Mouse (Mus musculus): ENCODE measurements around the gene Cenpv. TPM values are rescaled to one million over a fixed set of nuclear protein-coding genes. Genes with fewer than 3 reads are reported as not detected.

The Cenpv gene
- polyA plus RNA-seq, 1 experiment = 116 TPM

- DNase-seq (ENCODE audit: low read depth, low spot score) = no peak
Observed at GRCm38 (mm10) chr11:62554934-62555517, 16.0 kb upstream of the Cenpv start.

- 46% methylated on average over 5 of the region's 5 CpGs for WGBS
- no peak for DNase-seq (ENCODE audit: low read depth, low spot score)
Observed at GRCm38 (mm10) chr11:62554163-62554855, 15.2 kb upstream of the Cenpv start.

- WGBS = 44% methylated on average over 5 of the region's 5 CpGs
Observed at GRCm38 (mm10) chr11:62553633-62554032, 14.6 kb upstream of the Cenpv start.

GRCm38 (mm10) chr11:62553186-62553585 is 14.1 kb upstream of the Cenpv start:
- 0% methylated on average over 1 of the region's 1 CpGs for whole genome bisulfite sequencing
- no peak for DNase-seq (ENCODE audit: low read depth, low spot score)

More at GRCm38 (mm10) chr11:62553633-62554032, 14.6 kb upstream of the Cenpv start:
- no peak for DNase-seq (ENCODE audit: low read depth, low spot score)

- WGBS = under 1% methylated on average over 58 of the region's 58 CpGs
- DNase-seq (ENCODE audit: low read depth, low spot score) = no peak
Observed at GRCm38 (mm10) chr11:62551226-62552119, 12.4 kb upstream of the Cenpv start.

GRCm38 (mm10) chr11:62550727-62551225 is 11.7 kb upstream of the Cenpv start, which contains the start of gene Ubb:
Ubb (plus strand) TSS chr11:62551171.
- WGBS = under 1% methylated on average over 40 of the region's 40 CpGs
- DNase-seq (ENCODE audit: low read depth, low spot score) = peak; percentile 98

- DNase-seq (ENCODE audit: low read depth, low spot score) = peak; percentile 92
- 2% methylated on average over 11 of the region's 11 CpGs for WGBS
Observed at GRCm38 (mm10) chr11:62550227-62550685, 11.2 kb upstream of the Cenpv start.

GRCm38 (mm10) chr11:62549782-62550181 is 10.7 kb upstream of the Cenpv start:
- DNase-seq (ENCODE audit: low read depth, low spot score) = peak; percentile 57
- WGBS = 0% methylated on average over 5 of the region's 5 CpGs

- 90% methylated on average over 3 of the region's 3 CpGs for WGBS
- DNase-seq (ENCODE audit: low read depth, low spot score) = no peak
Observed at GRCm38 (mm10) chr11:62543991-62544390, 4.9 kb upstream of the Cenpv start.

GRCm38 (mm10) chr11:62541581-62541980 is 2.5 kb upstream of the Cenpv start:
- DNase-seq (ENCODE audit: low read depth, low spot score) = no peak
- WGBS = 84% methylated on average over 8 of the region's 8 CpGs

- DNase-seq (ENCODE audit: low read depth, low spot score) = no peak
- WGBS = 33% methylated on average over 2 of the region's 2 CpGs
Observed at GRCm38 (mm10) chr11:62540969-62541368, 1.9 kb upstream of the Cenpv start.

- no peak for DNase-seq (ENCODE audit: low read depth, low spot score)
- 92% methylated on average over 7 of the region's 7 CpGs for WGBS
Observed at GRCm38 (mm10) chr11:62540167-62540566, 1.1 kb upstream of the Cenpv start.

GRCm38 (mm10) chr11:62538321-62539088 is 556 bp downstream of the Cenpv start:
- WGBS = under 1% methylated on average over 69 of the region's 73 CpGs
- no peak for DNase-seq (ENCODE audit: low read depth, low spot score)

GRCm38 (mm10) chr11:62537590-62537989 is 1.5 kb downstream of the Cenpv start:
- WGBS = 29% methylated on average over 7 of the region's 7 CpGs
- no peak for DNase-seq (ENCODE audit: low read depth, low spot score)

- no peak for DNase-seq (ENCODE audit: low read depth, low spot score)
- WGBS = 79% methylated on average over 8 of the region's 8 CpGs
Observed at GRCm38 (mm10) chr11:62537089-62537488, 2.0 kb downstream of the Cenpv start.

GRCm38 (mm10) chr11:62522283-62522682 is 16.8 kb downstream of the Cenpv start:
- 34% methylated on average over 2 of the region's 2 CpGs for WGBS
- no peak for DNase-seq (ENCODE audit: low read depth, low spot score)

- 49% methylated on average over 2 of the region's 2 CpGs for WGBS
Observed at GRCm38 (mm10) chr11:62518991-62519390, 20.1 kb downstream of the Cenpv start.

GRCm38 (mm10) chr11:62513311-62513710 is 25.8 kb downstream of the Cenpv start:
- 79% methylated on average over 6 of the region's 6 CpGs for WGBS

More at GRCm38 (mm10) chr11:62518991-62519390, 20.1 kb downstream of the Cenpv start:
- DNase-seq (ENCODE audit: low read depth, low spot score) = no peak

GRCm38 (mm10) chr11:62512529-62513080 is 26.5 kb downstream of the Cenpv start:
- DNase-seq (ENCODE audit: low read depth, low spot score) = no peak
- WGBS = 91% methylated on average over 8 of the region's 8 CpGs

More at GRCm38 (mm10) chr11:62513311-62513710, 25.8 kb downstream of the Cenpv start:
- no peak for DNase-seq (ENCODE audit: low read depth, low spot score)
